Mouse (Mus musculus): ENCODE results near the gene Macrod2. TPM values are rescaled to one million over a fixed set of nuclear protein-coding genes. Genes with fewer than 3 reads are reported as not detected.

The Macrod2 gene
- total and polyA plus RNA-seq, 2 experiments from 2014 or later, result 49.7 to 80.7 TPM

DNA sequence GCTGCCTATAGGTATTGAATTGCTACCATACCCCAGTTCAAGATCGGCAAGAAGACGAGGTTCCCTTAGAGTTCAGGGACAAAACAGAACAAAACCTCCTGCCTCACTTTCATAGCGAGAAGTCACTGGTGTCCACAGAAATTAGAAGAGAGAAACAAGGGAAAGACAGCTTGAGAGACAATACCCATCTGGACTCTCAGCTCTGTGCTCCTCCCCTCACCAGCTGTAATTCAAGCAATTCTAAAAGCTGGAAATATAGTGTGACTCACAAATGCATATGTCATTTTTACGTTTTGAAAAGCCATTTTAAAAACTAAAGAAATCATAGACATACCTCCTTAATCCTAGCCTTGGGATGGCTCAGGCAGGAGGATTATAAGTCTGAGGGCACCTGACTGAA lies 1848.4 kb downstream of the Macrod2 start:
- no peak for ATAC-seq
- no peaks in the 10 kb centered on the region for H3K4me1 ChIP-seq (ENCODE audit: insufficient read depth)
- H3K4me2 ChIP-seq (ENCODE audit: low read depth), result no peak overlapping the region
- DNase-seq, result no peak
- WGBS, result 82% methylated on average over 4 of the region's 4 CpGs
- no peaks in the 10 kb centered on the region for H3K27me3 ChIP-seq (ENCODE audit: insufficient read depth, low read length)
- H3K9ac ChIP-seq, result no peak overlapping the region
- H3K27ac ChIP-seq (ENCODE audit: low read depth, low read length), result no peak overlapping the region
- H3K36me3 ChIP-seq (ENCODE audit: insufficient read depth), result no peaks in the 10 kb centered on the region
- H3K9me3 ChIP-seq (ENCODE audit: low read length), result no peaks in the 10 kb centered on the region
- no peak overlapping the region for H3K4me3 ChIP-seq (ENCODE audit: low read depth, low read length)
- no peak for TF ChIP-seq CTCF (IDR thresholded peaks at IDR 0.05; ENCODE audit: low read depth)

DNA sequence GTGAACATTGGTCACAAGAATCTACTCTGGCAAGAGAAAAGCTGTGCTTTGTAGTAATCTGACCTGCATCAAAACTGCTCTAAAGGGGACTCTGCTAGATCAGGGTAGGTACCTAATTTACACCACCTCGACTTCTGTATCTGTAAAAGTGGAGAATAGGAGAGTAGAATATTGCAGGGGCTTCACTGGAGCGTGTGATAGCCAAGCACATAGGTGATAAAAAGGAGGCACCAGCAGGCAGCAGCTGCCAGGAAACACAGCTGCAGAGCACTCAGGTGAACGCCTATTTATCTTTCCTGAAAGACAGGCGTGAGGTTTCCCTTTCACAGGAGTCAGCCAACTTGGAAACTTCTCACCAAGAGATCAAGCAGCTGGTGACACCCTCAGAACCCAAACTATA lies 1855.3 kb downstream of the Macrod2 start:
- Histone ChIP-seq H3K36me3 (ENCODE audit: insufficient read depth) (no peaks in the 10 kb centered on the region), H3K27ac (ENCODE audit: low read depth, low read length) (no peak overlapping the region), H3K9me3 (ENCODE audit: low read length) (no peaks in the 10 kb centered on the region), H3K9ac (no peak overlapping the region), H3K4me1 (ENCODE audit: insufficient read depth) (peaks cover 5% of the 10 kb centered on the region; the same call in 1 of the 2 replicates), H3K4me3 (ENCODE audit: low read depth, low read length) (no peak overlapping the region), H3K4me2 (ENCODE audit: low read depth) (no peak overlapping the region), H3K27me3 (ENCODE audit: insufficient read depth, low read length) (no peaks in the 10 kb centered on the region)
- no peak for TF ChIP-seq CTCF (IDR thresholded peaks at IDR 0.05; ENCODE audit: low read depth)
- no peak for DNase-seq
- ATAC-seq, result no peak
- WGBS, result 75% methylated on average over 4 of the region's 4 CpGs

DNA sequence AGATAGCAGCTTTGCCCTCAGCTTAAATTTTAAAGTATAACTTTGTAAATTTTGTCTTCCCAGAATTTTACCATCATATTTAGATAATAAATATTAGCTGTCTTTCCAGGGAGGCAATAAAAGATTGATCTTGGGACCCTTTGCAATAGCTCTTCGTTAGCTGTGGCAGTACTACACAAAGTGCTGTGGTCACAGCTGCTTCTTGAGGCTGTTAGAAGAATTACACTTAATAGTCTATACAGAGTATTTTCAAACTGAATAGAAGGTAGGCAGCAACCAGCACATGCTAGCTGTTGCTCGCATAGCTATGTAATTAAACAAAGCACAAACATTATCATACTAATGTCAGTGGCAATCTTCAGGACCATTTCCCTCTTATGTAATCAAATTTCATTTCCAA lies 1856.4 kb downstream of the Macrod2 start:
- H3K4me1 ChIP-seq (ENCODE audit: insufficient read depth), result peaks cover 5% of the 10 kb centered on the region; the same call in 1 of the 2 replicates
- no peaks in the 10 kb centered on the region for H3K9me3 ChIP-seq (ENCODE audit: low read length)
- no peak for ATAC-seq
- TF ChIP-seq CTCF (IDR thresholded peaks at IDR 0.05; ENCODE audit: low read depth), result peak; percentile 43
- H3K36me3 ChIP-seq (ENCODE audit: insufficient read depth), result no peaks in the 10 kb centered on the region
- H3K9ac ChIP-seq, result no peak overlapping the region
- H3K27me3 ChIP-seq (ENCODE audit: insufficient read depth, low read length), result no peaks in the 10 kb centered on the region
- no peak overlapping the region for H3K27ac ChIP-seq (ENCODE audit: low read depth, low read length)
- 45% methylated on average over 2 of the region's 2 CpGs for WGBS
- no peak overlapping the region for H3K4me2 ChIP-seq (ENCODE audit: low read depth)
- no peak overlapping the region for H3K4me3 ChIP-seq (ENCODE audit: low read depth, low read length)
- no peak for DNase-seq

DNA sequence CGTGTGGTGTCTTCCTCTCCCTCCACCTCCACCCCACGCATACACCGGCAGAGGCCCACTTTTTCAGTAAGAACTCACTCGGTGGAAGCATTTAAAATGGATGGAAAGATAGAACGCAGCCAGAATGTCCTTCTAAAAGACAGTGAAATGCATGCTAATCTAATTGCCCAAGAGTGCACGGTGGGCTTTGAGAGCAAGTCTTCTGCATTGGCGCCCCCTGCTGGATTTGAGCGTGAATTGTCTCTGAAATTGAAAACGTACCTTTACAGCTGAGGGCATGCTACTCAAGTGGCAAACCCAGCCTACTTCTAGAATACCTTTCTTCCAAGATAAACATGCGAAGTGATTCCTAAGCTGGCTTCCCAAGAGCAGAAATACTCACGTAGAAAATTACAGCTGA lies 1858.8 kb downstream of the Macrod2 start:
- 7% methylated on average over 11 of the region's 11 CpGs for WGBS
- no peak overlapping the region for H3K4me3 ChIP-seq (ENCODE audit: low read depth, low read length)
- H3K9ac ChIP-seq, result no peak overlapping the region
- DNase-seq (peak; percentile 90), ATAC-seq (peak; percentile 89)
- no peaks in the 10 kb centered on the region for H3K27me3 ChIP-seq (ENCODE audit: insufficient read depth, low read length)
- peak overlapping the region; percentile 37 for H3K4me2 ChIP-seq (ENCODE audit: low read depth)
- peaks cover 5% of the 10 kb centered on the region; the same call in 1 of the 2 replicates for H3K4me1 ChIP-seq (ENCODE audit: insufficient read depth)
- no peaks in the 10 kb centered on the region for H3K36me3 ChIP-seq (ENCODE audit: insufficient read depth)
- peak; percentile 95 for TF ChIP-seq CTCF (IDR thresholded peaks at IDR 0.05; ENCODE audit: low read depth)
- no peaks in the 10 kb centered on the region for H3K9me3 ChIP-seq (ENCODE audit: low read length)
- H3K27ac ChIP-seq (ENCODE audit: low read depth, low read length), result 0 out of 2 replicates have a peak overlapping the region, but pooled peaks have one; percentile 29

DNA sequence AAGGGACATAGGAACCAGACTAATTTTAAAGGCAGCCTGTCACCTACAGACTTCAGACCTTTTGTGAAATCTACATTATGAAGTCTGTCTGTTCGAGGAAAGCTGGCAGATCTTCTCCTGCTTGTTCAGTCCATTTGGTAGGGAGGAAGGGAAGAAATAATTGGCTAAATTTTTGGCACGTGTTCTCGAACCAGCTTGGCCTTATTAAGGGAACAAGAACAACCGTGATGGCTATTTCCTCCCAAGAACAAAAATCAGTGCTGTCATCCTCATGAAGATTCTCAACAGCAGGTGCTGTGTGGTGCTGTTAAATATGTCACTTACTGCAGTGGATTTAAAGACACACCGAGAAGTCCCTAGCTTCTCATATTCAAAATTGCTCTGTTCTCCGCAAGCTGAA lies 1859.5 kb downstream of the Macrod2 start:
- H3K9ac ChIP-seq, result no peak overlapping the region
- H3K27me3 ChIP-seq (ENCODE audit: insufficient read depth, low read length), result no peaks in the 10 kb centered on the region
- H3K36me3 ChIP-seq (ENCODE audit: insufficient read depth), result no peaks in the 10 kb centered on the region
- 50% methylated on average over 6 of the region's 6 CpGs for WGBS
- no peak overlapping the region for H3K27ac ChIP-seq (ENCODE audit: low read depth, low read length)
- DNase-seq, result peak; percentile 35
- TF ChIP-seq CTCF (IDR thresholded peaks at IDR 0.05; ENCODE audit: low read depth), result no peak
- ATAC-seq, result no peak; the same call in 1 of the 2 replicates
- no peak overlapping the region for H3K4me2 ChIP-seq (ENCODE audit: low read depth)
- H3K9me3 ChIP-seq (ENCODE audit: low read length), result no peaks in the 10 kb centered on the region
- H3K4me1 ChIP-seq (ENCODE audit: insufficient read depth), result peaks cover 5% of the 10 kb centered on the region; the same call in 1 of the 2 replicates
- H3K4me3 ChIP-seq (ENCODE audit: low read depth, low read length), result no peak overlapping the region

DNA sequence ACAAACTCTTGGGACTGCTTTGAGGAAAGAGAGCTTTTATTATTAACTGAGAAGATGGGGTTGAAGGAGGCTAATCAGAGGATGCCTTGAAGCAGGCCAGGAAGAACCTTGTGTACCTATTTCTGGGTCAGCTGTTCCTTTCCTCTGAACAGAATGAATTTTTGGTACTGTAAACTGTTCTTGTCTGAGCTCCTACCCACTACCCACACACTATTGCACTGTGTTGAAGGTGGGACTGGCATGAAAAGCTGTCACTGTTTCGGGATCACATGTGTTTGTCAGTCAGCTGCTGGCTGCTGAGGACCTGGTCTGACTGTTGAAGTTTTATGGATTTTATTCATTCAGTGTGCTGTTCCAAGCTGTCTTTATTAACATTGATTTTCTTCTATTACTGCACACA lies 1862.4 kb downstream of the Macrod2 start:
- Histone ChIP-seq H3K36me3 (ENCODE audit: insufficient read depth) (no peaks in the 10 kb centered on the region), H3K27ac (ENCODE audit: low read depth, low read length) (no peak overlapping the region), H3K4me3 (ENCODE audit: low read depth, low read length) (no peak overlapping the region), H3K27me3 (ENCODE audit: insufficient read depth, low read length) (no peaks in the 10 kb centered on the region), H3K4me1 (ENCODE audit: insufficient read depth) (peaks cover 5% of the 10 kb centered on the region; the same call in 1 of the 2 replicates), H3K9me3 (ENCODE audit: low read length) (no peaks in the 10 kb centered on the region), H3K4me2 (ENCODE audit: low read depth) (no peak overlapping the region), H3K9ac (no peak overlapping the region)
- no peak for TF ChIP-seq CTCF (IDR thresholded peaks at IDR 0.05; ENCODE audit: low read depth)
- 76% methylated on average over 1 of the region's 1 CpGs for WGBS
- DNase-seq (no peak), ATAC-seq (no peak)

DNA sequence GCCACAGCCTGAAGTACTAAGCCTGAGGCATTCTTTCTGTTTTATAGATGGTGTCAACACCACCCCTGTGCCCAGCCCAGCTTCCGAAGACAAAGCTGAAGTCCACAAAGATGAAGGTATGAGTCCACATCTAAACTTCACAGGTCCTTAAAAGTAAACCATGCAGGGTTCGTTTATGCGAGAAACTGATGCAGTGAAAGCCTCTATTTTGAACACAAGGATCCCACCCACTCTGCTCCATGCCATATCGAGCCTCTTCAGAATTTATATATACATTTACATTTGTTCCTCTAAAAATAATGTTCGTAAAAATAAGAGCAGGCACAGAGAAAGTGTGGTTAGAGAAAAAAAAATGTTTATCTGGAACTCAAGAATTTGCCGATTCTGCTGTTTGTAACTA lies 1865.9 kb downstream of the Macrod2 start:
- TF ChIP-seq CTCF (IDR thresholded peaks at IDR 0.05; ENCODE audit: low read depth), result no peak
- H3K4me2 ChIP-seq (ENCODE audit: low read depth), result no peak overlapping the region
- whole genome bisulfite sequencing, result 88% methylated on average over 6 of the region's 6 CpGs
- 0 out of 2 replicates have a peak, but pooled peaks cover 5% of the 10 kb centered on the region for H3K4me1 ChIP-seq (ENCODE audit: insufficient read depth)
- no peaks in the 10 kb centered on the region for H3K36me3 ChIP-seq (ENCODE audit: insufficient read depth)
- DNase-seq, result no peak
- no peaks in the 10 kb centered on the region for H3K9me3 ChIP-seq (ENCODE audit: low read length)
- H3K9ac ChIP-seq, result no peak overlapping the region
- H3K27ac ChIP-seq (ENCODE audit: low read depth, low read length), result no peak overlapping the region
- no peaks in the 10 kb centered on the region for H3K27me3 ChIP-seq (ENCODE audit: insufficient read depth, low read length)
- no peak overlapping the region for H3K4me3 ChIP-seq (ENCODE audit: low read depth, low read length)
- ATAC-seq, result no peak

All from forebrain, postnatal 0 days (tissue).